ENCODE assay signal across 10 mouse cellular contexts in genomic region chr3:15244999-15245398, GRCm38 (mm10).
A peak's percentile ranks its signal among the peaks of the same experiment; 100 is the strongest.
DNase-seq lines count a peak whose midpoint lies in the region; ATAC-seq and TF ChIP-seq lines count a peak whose summit lies in the region.
"Had no signal": no experiment of that assay in that cellular context is flagged by ENCODE, and none has a peak within 500 bp of the region (broad histone marks: within the 10 kb centered on the region; RNA-seq: fewer than 3 reads in every experiment).

No protein-coding gene starts in this region.

- no peaks in the 10 kb centered on the region for H3K9me3 ChIP-seq in CH12.LX (replicated peaks; ENCODE audit: low read length)
- H3K9me3 ChIP-seq in hindbrain, embryonic 10.5 days = no peaks in the 10 kb centered on the region
- H3K9me3 ChIP-seq: limb, embryonic 13.5 days; stomach, embryonic 15.5 days had no signal

- H3K9ac ChIP-seq in CH12.LX (ENCODE audit: insufficient read depth, low read depth) = no peak overlapping the region
- H3K9ac ChIP-seq: limb, embryonic 13.5 days; stomach, embryonic 15.5 days had no signal

- 25% methylated on average over 6 of the region's 6 CpGs for WGBS in hindbrain, embryonic 10.5 days

- H3K36me3 ChIP-seq in CH12.LX (replicated peaks in 1 of 2; ENCODE audit: control insufficient read depth in 1 of 2, insufficient read depth in 1 of 2, low read length in 1 of 2) = no peaks in the 10 kb centered on the region
- no peaks in the 10 kb centered on the region for H3K36me3 ChIP-seq in hindbrain, embryonic 10.5 days
- H3K36me3 ChIP-seq: limb, embryonic 13.5 days; stomach, embryonic 15.5 days had no signal

- H3K79me2 ChIP-seq in CH12.LX (replicated peaks; ENCODE audit: control insufficient read depth, extremely low read depth, insufficient read depth, poor library complexity, severe bottlenecking) = no peaks in the 10 kb centered on the region

- intact Hi-C loops in heart, postnatal 36 days (cut with DNase I) = loop anchor here (5.0 kb wide), 2 partner anchors 373 to 568 kb away; no protein-coding TSS in a partner anchor
- intact Hi-C loops in gastrocnemius, postnatal 36 days (cut with DNase I) = loop anchor here (5.0 kb wide), 1 partner anchor 373 kb away; no protein-coding TSS in a partner anchor

- dilution Hi-C loops in CH12.LX (cut with MboI; ENCODE audit: extremely low pct_ligation_motif_present, extremely low pct_unique_long_range_greater_than_20kb, low sequenced_read_pairs) = no loop called here

- no peak overlapping the region for H3K4me2 ChIP-seq in CH12.LX (ENCODE audit: insufficient read depth, low read depth, poor library complexity, severe bottlenecking)
- H3K4me2 ChIP-seq: limb, embryonic 13.5 days; stomach, embryonic 15.5 days had no signal

- H3K27ac ChIP-seq in CH12.LX (ENCODE audit: insufficient read depth, low read depth) = no peak overlapping the region
- no peak overlapping the region for H3K27ac ChIP-seq in hindbrain, embryonic 10.5 days
- H3K27ac ChIP-seq: limb, embryonic 13.5 days; stomach, embryonic 15.5 days had no signal

- H3K27me3 ChIP-seq in CH12.LX (replicated peaks) = no peaks in the 10 kb centered on the region
- H3K27me3 ChIP-seq in hindbrain, embryonic 10.5 days (ENCODE audit: insufficient read depth, poor library complexity, severe bottlenecking) = no peaks in the 10 kb centered on the region
- H3K27me3 ChIP-seq: limb, embryonic 13.5 days; stomach, embryonic 15.5 days had no signal

- no peak for TF ChIP-seq EP300 in CH12.LX (IDR thresholded peaks at IDR 0.05; ENCODE audit: low read length)

- ATAC-seq in monocyte, adult 5-6 weeks (replicated peaks; ENCODE audit: insufficient number of reproducible peaks, low FRiP score, low TSS enrichment, poor library complexity, severe bottlenecking) = peak; percentile 66

- H3K4me1 ChIP-seq in CH12.LX (ENCODE audit: control insufficient read depth in 1 of 2, insufficient read depth in 2 of 2) = peaks cover 0 to 5% of the 10 kb centered on the region in 2 experiments; a peak in 3 of 4 replicates
- no peaks in the 10 kb centered on the region for H3K4me1 ChIP-seq in hindbrain, embryonic 10.5 days (replicated peaks)
- H3K4me1 ChIP-seq: limb, embryonic 13.5 days; stomach, embryonic 15.5 days had no signal

- TF ChIP-seq CTCF in CH12.LX (conservative IDR thresholded peaks at IDR 0.05 in 1 of 2, IDR thresholded peaks at IDR 0.05 in 1 of 2; ENCODE audit: low read depth in 2 of 2, low read length in 2 of 2) = peak; percentile 74 to 94

- in situ Hi-C loops in CH12.LX (cut with MboI; ENCODE audit: low pct_ligation_motif_present, low pct_unique_long_range_greater_than_20kb, low sequenced_read_pairs) = loop anchor here (25.0 kb wide), 1 partner anchor 558 kb away; no protein-coding TSS in a partner anchor

- H3K4me3 ChIP-seq in CH12.LX (replicated peaks in 1 of 3; ENCODE audit: low read depth in 2 of 3, low read length in 2 of 3, poor library complexity in 1 of 3) = no peak overlapping the region
- H3K4me3 ChIP-seq in hindbrain, embryonic 10.5 days = no peak overlapping the region
- H3K4me3 ChIP-seq: limb, embryonic 13.5 days; stomach, embryonic 15.5 days had no signal

- TF ChIP-seq RAD21 in CH12.LX (IDR thresholded peaks at IDR 0.05; ENCODE audit: low read depth, low read length) = peak; percentile 100

- TF ChIP-seq POLR2A in CH12.LX (IDR thresholded peaks at IDR 0.05; ENCODE audit: low read depth, low read length) = no peak

- DNase-seq in heart, adult 8-10 months (ENCODE audit: low spot score) = peak; percentile 18
- no peak for DNase-seq in heart, postnatal 36 days
- peak; percentile 64 for DNase-seq in CH12.LX (ENCODE audit: extremely low read depth)
- DNase-seq in c-Kit-positive CD71-positive TER-119-positive erythroid progenitor cells, embryonic 14.5 days (ENCODE audit: low spot score) = peak; percentile 46
- peak; percentile 14 for DNase-seq in hindbrain, embryonic 10.5 days (ENCODE audit: low spot score)
- peak; percentile 44 for DNase-seq in layer of hippocampus, adult 9-11 months
- DNase-seq in gastrocnemius, postnatal 36 days = no peak

TF ChIP-seq in CH12.LX, 34 proteins besides CTCF, POLR2A, EP300 and RAD21:
- no peak for TF ChIP-seq TBP (conservative IDR thresholded peaks at IDR 0.05; ENCODE audit: low read depth, low read length)
- peak; percentile 66; the same call in 1 of the 2 replicates for TF ChIP-seq MYC (IDR thresholded peaks at IDR 0.05; ENCODE audit: low read depth, low read length)
- peak; percentile 95 for TF ChIP-seq SMC3 (IDR thresholded peaks at IDR 0.05; ENCODE audit: low read depth, low read length)
- peak; percentile 24; the same call in 1 of the 2 replicates for TF ChIP-seq IRF4 (IDR thresholded peaks at IDR 0.05; ENCODE audit: low read depth, low read length)
- no peak for TF ChIP-seq USF2 (conservative IDR thresholded peaks at IDR 0.05; ENCODE audit: low read depth, low read length)
- TF ChIP-seq MAZ (IDR thresholded peaks at IDR 0.05; ENCODE audit: low read depth, low read length) = no peak
- peak; percentile 90 for TF ChIP-seq ZC3H11A (IDR thresholded peaks at IDR 0.05; ENCODE audit: low read depth, low read length)
- no peak for TF ChIP-seq ZKSCAN1 (IDR thresholded peaks at IDR 0.05; ENCODE audit: borderline replicate concordance, low read depth, low read length)
- no peak for TF ChIP-seq MEF2A (IDR thresholded peaks at IDR 0.05; ENCODE audit: borderline replicate concordance, low read depth, low read length)
- no peak for TF ChIP-seq ETS1 (conservative IDR thresholded peaks at IDR 0.05; ENCODE audit: low read depth, low read length)

Comparison
In these comparisons a context has a peak if more than half of its experiments do, and no peak if none do; other contexts are left out.
1. DNase-seq: peak in heart, adult 8-10 months (single experiment), CH12.LX (single experiment), c-Kit-positive CD71-positive TER-119-positive erythroid progenitor cells, embryonic 14.5 days (single experiment), hindbrain, embryonic 10.5 days (single experiment) and layer of hippocampus, adult 9-11 months (single experiment); none in heart, postnatal 36 days (0 of 2) and gastrocnemius, postnatal 36 days (0 of 2).